Mouse (Mus musculus) adrenal gland, postnatal 4 days (tissue): ENCODE measurements at regions not wholly inside any gene's neighbourhood (a gene's known extent, or its start where the extent isn't known, plus 50 kb on each side); places are given as distances from the start of the nearest gene placed in this dataset.

ENCODE experiments used
- DNase-seq, 2 experiments: peaks; one replicate each; pipeline ENCODE4 v3.0.0; 2021 to 2022; ENCODE audit warnings: low spot score in 2 of 2, mixed read lengths in 2 of 2

DNA sequence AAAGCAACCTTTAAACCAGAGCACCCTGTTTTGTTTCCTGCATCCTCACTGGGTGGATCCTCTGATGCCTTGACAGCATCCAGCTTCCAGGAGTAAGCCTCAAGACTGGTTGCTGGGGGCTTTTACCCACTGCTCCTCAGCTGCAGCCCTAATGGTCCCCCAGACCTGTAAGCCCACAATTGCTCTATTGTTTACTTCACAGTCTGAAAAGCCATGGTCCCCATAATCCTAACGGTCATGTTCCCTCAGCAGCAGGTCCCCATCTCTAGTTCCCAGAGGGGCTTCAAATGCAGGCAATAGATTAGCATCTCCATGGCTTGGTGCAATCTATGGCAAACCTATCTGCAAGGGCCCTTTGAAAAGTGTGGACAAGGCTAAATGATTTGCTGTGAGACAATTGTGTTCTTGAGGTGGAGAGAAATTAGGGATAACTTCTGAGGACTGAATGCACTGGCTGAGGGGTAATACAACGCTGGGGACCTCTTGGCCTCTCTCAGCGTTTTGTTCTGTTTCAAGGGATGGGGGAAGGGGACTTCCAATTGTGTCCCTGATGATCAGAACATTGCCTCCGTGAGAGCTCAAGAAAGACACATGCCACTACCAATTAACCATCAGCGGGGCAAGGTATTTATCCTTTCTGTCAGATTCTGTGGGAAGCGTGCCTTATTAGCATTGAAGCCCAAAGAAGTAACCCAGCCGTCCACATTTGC is 341.1 kb upstream of the Adgrl2 start:
- DNase-seq: no peak

DNA sequence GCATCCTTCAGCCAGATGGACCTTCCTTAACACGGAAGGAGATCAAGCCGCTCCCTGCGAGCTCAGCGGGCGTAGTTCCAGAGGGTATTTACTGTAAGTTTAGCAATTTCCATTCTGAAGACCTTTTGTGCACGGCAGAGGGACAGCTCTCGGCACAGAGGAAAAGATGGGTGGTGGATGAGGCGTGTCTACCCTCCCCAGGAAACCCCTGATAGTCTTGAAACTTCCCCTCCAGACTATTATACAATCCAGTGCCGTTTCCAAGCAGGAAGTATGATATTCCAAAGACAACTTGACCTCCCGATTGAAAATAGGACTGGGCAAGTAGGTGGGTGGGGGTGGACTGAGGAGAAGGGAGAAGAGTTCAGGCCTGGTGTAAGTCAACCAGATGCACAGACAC is 340.4 kb upstream of the Adgrl2 start:
- no peak for DNase-seq

DNA sequence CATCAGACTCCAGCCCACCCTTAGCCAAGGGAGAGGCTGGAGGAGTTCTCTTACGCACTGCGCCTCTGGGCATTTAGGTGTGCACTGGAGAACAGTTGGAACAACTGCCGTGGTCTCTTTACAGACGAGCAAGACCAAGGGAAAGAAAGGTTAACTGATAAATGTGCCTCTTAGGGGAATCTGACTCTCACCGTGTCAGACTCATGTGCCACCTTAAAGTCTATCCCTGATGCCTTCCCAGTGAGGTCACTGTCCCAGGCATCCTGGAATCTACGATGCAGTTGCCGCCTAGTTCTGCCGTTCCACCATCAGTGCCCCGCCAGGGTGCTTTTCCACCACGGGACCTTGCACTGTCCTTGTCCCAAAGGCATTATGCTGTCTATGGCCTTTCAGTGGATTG is 339.7 kb upstream of the Adgrl2 start:
- no peak for DNase-seq

DNA sequence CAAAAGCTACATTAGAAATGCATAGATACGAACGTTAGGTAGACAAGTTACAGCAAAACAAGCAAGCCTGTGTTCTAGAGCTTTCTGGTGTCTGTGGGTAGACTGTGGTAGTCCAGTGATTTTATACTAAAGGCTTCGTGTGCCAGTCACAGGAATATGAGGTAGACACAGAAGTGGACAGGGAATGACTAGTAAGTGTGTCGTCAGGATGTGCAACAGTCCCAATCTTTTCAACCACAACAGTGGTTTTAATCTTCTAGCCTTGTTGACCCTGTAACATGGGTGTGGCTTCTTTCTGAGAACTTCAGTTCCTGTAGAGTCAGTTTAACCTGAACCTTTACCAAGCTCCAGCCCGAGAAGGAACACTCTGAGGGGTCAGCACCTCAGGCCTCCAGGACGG is 339.3 kb upstream of the Adgrl2 start:
- no peak for DNase-seq

DNA sequence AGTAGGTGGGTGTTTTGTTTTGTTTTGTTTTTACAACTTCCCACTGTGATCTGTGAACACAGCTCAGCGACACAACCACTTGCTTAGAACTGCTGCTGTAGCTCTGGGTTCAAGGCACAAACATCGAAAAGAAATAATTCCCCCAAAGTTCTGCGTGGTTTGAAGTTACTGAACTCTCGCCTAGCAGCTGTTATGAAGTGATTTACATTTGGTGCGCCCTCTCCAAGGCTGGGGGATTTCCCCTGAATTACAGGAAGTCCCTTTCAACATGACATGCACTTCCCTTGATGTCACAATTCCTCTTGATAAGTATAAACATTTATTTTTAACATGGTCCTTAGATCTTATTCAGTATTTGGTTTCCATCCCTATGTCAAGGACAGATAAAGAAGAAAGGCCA is 336.3 kb upstream of the Adgrl2 start:
- DNase-seq: no peak

DNA sequence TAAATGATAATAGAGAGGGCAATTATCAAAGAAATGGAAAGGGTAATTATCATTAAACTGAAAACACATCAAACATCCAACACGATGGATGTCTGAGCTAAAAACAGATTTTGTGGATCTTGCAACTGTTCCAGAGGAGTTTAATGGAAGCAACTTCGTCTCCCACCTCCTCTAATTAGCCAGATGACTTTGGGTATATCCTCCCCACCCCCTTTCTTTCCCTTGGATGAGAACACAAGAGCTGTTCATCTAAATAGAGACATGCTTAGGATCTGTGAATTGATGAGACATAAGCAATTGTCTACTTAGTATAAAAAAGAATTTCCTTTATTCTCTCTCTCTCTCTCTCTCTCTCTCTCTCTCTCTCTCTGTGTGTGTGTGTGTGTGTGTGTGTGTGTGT is 333.7 kb upstream of the Adgrl2 start:
- DNase-seq: no peak

DNA sequence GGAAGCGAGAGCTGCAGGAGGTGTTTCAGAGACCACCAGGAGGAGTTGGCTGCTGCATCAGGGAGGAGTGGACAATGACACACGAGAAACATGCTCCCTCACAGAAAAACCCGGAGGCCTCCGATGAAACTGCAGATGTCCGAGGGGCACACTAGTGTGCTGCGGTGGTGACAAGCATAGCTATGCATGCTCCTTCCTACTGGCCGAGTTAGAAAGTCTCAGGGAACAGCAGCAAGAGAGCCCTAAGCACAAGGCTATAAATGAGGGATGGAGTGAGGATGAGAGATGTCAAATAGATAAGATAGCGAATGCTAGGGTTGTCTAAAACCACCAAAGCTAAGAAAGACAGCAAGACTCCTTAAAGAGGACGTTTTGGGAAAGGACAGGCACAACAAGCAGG is 328.4 kb upstream of the Adgrl2 start:
- DNase-seq: no peak

DNA sequence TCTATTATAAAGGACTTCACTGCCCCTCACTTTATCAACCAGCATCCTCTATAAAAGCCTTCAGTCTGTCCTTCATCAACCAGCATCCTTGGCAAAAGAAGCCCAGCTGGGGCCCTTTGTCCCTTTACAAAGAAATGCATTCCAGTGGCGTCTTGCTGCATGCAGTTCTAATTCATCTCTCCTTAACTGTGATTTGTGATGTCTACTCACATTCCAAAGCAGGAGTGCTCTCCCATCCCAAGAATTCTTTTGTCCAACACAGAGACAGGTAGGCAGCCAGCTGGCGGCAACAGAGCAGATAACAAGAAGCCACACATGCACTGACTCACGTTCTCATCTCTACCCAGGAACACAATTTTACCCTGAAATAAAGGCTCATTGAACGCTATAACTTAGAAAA is 323.9 kb upstream of the Adgrl2 start:
- no peak for DNase-seq

DNA sequence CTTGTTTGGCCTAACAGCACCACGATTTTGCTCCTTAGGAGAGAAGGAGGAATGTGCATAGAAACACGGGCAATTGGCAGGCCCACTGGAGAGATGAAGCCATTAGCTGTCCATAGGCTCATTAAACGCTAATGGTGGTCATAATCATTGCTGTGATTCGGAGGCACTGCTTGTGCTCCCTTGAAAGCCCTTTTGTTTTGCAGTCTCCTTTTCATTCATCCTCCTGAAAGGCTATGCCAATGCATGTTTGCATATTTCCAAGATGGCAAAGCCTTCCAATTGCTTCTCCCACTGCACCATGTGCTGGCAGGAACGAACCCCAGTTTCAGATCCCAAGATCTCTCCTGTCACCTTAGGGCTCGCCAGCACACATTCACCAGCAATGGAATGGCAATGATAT is 322.9 kb upstream of the Adgrl2 start:
- no peak for DNase-seq

DNA sequence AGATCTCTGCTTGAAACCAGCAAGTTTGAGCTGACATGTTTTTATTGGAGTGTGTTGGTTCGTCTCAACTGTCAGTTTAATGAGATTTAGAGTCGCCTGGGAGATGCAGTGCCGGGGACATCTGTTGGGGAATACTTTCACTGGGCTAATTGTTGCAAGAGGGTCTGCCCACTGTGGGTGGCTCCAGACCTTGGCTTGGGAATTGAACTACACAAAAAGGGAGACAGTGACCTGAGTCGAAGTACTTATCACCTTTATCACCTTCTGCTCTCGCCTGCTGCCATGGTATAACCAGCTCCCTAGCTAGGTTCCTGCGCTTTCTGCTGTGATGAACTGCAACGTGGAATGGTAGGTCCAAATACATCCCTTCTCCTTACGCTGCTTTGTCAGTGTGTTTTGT is 321.2 kb upstream of the Adgrl2 start:
- DNase-seq: no peak

DNA sequence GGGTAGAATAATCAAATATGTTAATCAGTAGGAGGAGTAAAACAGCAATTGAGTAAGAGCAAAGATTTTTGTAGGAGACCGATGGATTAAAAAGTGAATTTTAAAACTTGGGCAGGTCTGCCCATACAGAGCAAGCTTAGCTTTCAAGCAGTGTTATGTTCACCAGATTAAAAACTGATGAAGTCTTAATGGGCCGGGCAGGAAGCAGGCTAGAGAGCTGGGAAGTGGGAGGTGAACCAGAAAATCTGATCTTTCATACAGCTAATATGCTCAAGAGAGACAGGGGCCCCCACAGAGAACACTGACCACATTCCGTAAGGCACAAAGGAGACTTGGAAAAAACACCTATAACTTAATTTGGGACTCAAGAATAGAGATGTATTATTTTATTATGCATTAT is 316.4 kb upstream of the Adgrl2 start:
- no peak for DNase-seq

DNA sequence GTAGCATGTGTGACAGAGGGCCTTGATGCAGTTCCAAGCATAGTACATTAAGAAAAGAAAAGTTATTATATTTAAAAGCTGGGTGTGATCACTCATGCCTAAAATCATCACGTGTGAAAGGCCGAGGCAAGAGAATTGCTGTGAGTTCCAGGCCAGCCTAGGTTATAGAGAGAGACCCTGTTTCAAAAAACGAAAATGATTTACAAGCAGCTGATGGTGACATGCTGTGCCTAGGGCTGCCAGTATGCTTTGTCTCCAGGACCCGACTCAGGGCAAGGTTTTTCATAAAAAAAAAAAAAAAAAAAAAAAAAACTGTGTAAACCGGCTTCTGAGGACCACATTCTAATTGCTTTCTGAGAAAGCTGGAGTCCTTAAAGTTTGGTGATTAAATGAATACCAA is 315.9 kb upstream of the Adgrl2 start:
- no peak for DNase-seq

DNA sequence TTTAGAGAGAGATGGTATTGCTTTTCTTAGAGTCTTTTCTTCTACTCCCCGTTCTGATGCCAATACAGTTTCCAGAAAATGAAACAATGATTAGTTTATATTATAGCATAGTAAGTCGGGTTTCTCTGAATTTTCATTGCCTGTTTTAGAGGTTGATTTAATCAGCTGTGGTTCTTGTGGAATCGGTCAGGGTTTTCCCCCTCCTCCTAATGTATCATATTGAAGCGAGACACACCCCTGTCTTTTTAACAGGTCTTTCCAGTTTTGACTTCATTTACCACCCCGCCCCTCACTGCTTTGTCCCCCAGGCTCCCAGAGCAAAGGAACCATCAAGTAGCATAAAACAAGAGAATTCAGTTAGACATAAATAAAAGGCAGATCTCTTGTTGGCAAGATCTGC is 315.1 kb upstream of the Adgrl2 start:
- no peak for DNase-seq

DNA sequence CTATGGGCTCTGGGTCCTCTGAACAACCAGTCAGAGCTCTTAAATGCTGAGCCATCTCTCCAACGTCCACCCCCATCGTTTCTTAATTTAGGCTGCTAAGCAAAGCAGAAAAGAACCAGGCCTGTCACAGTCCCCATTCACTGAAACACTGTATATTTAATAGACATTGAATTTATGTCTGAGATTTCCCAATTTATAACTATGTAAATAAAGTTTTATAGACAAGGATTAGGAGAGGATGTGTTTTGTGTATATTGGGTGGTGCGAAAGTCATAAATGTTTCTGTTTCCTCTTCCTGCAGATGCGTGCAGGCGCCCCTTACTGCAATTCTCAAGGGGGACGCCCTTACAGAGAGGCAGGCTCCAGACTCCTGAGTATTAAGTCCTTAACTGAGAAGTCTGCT is 314.7 kb upstream of the Adgrl2 start:
- DNase-seq: no peak

DNA sequence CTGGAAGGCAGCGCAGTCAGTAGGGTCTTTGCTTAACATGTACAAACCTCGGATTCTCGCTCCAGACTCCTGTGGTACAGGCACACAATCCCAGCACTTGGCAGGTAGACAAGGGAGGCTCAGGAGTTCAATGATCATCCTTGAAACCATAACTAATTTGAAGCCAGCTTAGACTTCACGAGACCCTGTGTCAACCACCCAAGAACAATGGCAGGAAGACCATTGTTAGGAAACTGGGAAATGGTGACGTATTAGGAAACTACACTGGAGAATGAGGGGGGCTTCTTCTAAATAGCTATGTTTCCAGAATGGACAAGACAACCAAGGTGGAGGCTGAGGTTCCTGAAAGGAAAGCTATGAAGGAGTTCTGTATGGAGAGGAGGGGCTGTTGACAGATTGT is 313.1 kb upstream of the Adgrl2 start:
- DNase-seq: no peak

DNA sequence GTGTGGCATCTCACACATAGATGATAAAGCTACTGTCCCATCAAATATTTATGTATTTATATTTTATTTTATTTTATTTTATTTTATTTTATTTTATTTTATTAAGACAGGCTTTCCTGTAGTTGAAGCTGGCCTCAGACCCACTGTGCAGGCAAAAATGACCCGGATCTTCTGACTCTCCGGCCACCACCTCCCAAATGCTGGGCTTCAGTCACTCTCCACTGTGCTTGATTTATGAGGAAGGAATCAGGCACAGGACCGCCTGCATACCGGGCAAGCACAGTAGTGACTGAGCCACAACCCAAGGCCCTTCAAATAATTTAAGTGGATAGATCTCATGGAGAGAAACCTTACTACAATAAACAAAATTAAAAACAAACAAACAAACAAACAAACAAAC is 309.6 kb upstream of the Adgrl2 start:
- no peak for DNase-seq

DNA sequence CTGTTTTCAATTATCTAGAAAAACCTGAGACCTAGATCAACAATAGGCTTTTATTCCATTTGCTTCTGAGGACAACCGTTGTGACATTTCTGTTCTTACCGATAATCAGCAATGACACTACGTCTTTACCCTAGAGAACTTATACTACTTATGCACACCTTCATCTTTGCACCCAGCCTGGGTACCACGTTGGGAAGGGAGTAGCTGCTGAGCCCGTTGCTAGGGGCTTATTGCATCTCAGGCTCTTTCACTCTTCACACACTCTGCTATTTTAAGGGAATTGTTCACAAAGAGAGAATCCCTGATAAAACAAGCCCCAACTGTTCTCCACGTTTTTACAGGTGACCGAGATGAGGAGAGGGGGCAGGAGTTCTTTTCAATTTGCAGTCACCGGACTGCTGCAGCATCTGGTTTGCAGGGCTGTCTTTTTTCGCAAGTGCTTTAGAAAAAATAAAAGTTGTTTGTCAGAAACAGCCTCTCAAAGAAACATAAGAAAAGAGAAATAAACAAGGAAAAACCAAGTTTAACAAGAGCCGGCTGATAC is 306.1 kb upstream of the Adgrl2 start:
- DNase-seq: no peak

DNA sequence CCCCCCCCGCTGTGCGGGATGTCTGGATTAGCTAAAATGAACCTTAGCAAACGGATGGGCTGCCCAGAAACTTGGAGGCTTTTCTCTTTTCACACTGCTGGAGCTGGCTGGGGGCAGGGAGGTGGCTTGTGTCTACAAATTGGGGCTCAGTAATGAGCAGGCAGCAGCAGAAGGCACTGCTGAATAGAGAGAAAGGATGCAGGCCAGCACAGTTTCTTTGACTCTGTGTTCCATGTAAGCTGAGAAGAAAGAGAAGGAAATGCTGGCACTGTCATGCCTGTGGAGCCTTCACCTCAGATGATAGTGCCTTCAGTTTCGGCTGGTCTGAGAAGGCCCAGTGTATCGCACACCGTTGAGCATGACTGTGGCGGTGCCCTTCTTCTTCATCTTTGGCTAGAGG is 305.6 kb upstream of the Adgrl2 start:
- no peak for DNase-seq

DNA sequence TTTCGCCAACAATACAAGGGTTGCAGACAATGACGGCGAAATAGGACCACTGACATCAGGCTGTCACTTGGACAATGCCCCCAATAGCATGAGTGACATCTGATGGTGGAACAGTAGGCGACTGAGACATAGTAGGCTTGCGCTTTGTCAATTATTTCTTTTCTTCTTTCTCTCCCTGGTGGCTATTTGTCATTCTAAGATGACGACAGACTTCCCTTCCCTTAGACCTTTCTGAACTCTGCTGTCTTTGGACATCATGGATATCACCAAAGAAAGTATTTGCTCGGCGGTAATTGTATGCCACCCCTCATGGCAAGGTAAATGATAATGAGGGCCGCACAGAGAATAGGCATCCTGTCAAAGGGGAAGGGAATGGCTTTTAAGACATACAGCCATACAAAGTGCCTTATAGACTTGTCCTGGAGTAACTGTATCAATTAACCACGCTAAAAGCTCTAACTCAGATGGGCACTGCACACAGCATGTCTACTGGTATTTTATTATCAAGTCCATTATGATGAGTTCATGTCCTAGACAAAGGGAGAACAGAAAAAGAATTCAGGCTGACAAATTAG is 305.0 kb upstream of the Adgrl2 start:
- DNase-seq: no peak

DNA sequence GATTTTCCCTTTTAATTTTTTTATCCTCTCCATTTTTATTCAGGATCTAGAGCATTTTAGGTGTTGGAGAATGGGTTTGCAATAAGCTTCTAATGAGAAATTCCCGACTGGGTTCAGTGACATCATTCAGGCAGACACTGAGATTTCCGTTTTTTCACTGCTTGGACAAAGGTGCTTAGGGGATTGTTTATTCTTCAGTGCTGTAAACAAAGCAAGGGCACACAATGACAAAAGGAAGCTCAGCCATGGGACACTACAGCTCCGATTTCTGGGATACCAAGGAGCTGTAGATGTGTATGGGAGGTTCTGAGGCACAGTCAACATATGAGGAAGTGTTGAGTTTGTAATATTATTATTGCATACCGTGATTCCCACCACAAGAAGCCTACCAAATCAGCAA is 304.1 kb upstream of the Adgrl2 start:
- no peak for DNase-seq

DNA sequence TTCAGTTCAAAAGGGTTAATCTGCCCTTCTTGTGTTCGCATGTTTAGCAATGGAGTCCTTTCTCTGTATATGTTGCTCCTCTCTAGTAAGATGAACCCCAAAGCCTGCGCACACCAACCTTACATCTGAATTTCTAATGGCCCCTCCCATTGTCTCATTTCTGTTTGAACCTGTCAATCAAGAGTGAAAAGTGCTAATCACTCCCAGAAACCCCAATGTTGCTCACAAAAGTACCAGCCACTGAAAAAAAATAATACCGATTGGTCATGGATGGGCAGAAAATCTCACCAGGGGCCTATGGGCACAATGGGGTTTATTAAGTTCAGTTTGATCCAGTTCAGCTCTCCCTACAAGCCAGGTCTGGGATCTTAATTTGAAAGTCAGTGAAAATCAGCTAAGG is 302.1 kb upstream of the Adgrl2 start:
- no peak for DNase-seq

DNA sequence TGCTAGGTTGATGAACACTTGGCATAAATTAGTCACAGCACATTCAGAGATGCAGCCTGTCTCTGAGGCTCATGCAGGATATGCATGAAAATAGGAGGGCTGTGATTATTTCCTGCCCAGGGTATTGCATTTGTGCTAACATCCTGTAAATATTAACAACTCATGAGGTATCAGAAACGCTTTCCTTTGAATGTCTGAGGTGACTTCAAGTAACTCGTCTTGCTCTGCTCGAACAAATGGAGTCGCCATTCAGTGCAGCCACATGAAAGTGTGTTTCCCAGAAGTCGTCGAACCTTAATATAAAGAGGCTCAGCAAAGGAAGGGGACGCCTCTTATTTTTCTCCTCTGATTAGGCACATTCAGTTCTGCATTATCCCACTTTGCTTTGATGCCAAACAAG is 301.1 kb upstream of the Adgrl2 start:
- no peak for DNase-seq

DNA sequence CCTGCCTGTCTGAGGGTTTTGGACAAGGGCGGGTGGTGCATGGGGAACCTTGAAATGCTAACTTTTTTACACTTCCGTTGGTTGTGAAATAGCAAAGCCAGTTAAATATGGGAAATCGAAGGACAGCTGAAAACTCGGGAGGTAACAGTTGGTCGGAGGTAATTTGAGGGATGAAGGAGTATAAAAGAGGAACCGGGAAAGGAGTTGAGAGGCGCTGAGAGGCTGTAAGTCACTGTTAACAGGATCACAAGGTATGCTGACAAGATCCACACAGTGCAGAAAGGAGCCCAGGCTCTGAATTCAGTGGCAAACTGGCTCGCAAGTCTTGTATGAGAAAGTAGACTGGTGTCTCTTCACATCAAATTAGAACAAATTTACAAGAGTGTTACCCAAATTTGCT is 299.9 kb upstream of the Adgrl2 start:
- DNase-seq: no peak
